Mouse (Mus musculus): Measurements from ENCODE around the gene Tex50. TPM values are rescaled to one million over a fixed set of nuclear protein-coding genes. Genes with fewer than 3 reads are reported as not detected.
A peak's percentile ranks its signal among the peaks of the same experiment; 100 is the strongest.
"Not testable (repeated sequence)": the region's sequence is repeated elsewhere in the genome, so short reads cannot be mapped to it uniquely, and the experiment has no call there.

The Tex50 gene
- 0.16 TPM in 1 of 2 replicates, not detected in the other for polyA plus RNA-seq (2016; fragmentation: Nextera tagmentation; extraction: Ambion mirVana)

DNA sequence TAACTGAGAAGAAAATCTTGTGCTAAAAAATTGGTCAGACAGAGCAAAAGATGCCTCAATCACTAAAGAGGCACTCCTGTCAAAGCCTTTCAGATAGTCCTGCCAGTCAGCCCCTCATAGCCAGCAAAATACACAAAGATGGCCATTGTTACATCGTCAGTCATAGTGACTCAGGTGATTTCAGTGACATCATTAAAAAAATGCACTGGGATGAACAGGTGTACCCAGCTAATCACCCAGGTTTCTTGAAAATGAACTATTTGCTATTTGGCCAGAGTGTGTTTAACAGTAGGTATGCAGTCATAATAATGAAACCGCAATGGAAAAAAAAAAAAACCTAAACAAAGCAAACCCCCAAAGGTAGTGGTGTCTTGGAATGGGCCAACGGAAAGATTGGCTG, at the start of gene Tex50:
Gene Tex50, minus strand, starts transcription at position 101 of the 400 bp plus-strand sequence.
- no peaks in the 10 kb centered on the region for H3K9me3 ChIP-seq (replicated peaks)
- no peaks in the 10 kb centered on the region for H3K4me1 ChIP-seq
- H3K27ac ChIP-seq: no peak within 1 kb of the TSS
- no peak for DNase-seq (ENCODE audit: low spot score)
- H3K4me3 ChIP-seq: no peak within 1 kb of the TSS
- 93% methylated on average over 3 of the region's 3 CpGs for WGBS
- H3K36me3 ChIP-seq: no peaks in the 10 kb centered on the region
- H3K27me3 ChIP-seq (ENCODE audit: low read depth, poor library complexity, severe bottlenecking): no peaks in the 10 kb centered on the region

DNA sequence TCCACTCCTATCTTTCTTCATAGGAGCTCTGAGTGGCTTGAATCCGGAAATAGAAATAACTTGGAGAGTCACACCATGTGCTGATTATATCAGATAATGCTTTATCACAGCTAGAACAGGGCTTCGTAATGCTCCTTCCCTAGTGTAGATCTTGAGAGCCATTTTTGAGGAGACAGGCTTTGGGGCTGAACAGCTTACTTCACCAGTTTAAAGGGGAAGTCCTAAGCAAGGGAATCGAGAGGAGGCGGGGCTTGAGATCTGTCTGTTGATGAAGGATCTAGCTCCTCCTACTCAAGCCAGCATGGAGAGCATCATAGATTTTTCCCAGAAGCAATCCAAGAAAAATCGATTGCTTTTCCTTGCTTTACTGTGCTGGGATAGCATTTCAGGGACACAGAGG, 40.7 kb upstream of the Tex50 start:
- Histone ChIP-seq H3K9me3 (replicated peaks) (no peaks in the 10 kb centered on the region), H3K27ac (no peak overlapping the region), H3K4me1 (peaks cover 4% of the 10 kb centered on the region), H3K36me3 (no peaks in the 10 kb centered on the region), H3K4me3 (no peak overlapping the region), H3K27me3 (ENCODE audit: low read depth, poor library complexity, severe bottlenecking) (no peaks in the 10 kb centered on the region)
- 77% methylated on average over 5 of the region's 5 CpGs for WGBS
- DNase-seq (ENCODE audit: low spot score): no peak

DNA sequence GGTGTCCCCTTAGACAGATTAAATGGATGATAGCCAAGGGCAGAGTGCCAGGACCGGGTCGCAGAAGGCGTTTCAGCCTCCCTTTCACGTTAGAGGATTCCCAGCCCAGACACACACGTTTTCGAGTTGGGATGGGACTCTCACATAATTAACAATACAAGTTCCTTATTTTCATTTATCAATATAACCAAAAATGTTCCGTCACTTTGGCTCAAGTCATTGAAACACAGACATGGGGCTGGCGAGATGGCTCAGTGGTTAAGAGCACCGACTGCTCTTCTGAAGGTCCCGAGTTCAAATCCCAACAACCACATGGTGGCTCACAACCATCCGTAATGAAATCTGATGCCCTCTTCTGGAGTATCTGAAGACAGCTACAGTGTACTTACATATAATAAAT, 37.2 kb upstream of the Tex50 start:
- not testable (repeated sequence) for H3K9me3 ChIP-seq (replicated peaks); H3K27ac ChIP-seq; DNase-seq (ENCODE audit: low spot score); H3K36me3 ChIP-seq; H3K27me3 ChIP-seq (ENCODE audit: low read depth, poor library complexity, severe bottlenecking); H3K4me1 ChIP-seq
- 67% methylated on average over 11 of the region's 11 CpGs for WGBS
- H3K4me3 ChIP-seq: peak overlapping the region; percentile 60

DNA sequence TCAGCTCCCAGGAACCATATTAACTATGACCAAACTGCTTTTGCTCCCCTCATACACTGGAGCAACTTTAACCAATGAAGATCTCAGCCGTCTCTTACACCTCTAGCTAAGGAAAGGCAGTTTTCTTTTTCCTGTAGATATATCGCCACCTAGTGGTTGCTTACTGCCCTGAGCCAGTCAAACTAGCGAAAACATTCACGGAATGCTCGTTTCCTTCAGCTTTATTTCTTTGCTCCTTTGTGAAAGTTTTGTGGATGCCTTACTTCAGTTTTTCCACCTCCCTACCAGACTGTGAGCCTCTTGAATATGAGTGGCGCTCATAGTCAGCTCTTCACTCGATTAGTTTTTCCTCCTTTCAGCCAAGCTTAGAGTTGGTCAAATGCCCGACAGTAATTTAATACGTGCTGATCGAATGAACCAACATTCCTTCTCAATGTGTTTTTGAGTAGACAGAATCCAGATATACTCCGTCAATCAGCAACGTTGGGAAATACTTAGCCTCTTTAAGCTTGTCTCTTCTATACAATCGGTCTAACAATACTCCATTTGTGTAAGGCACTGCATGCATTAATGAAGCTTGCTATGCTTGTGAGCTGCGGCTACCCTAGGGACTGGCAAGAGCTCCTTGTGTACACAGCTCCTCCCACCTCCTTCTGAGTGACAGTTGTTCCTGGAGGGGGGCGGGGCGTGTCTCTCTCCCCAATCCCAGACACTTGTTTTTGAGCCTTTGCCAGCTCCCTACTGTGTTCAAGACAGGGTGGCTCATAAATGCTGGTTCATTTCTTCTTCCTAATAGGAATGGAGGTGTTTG, 36.6 kb upstream of the Tex50 start:
- peaks cover 4% of the 10 kb centered on the region for H3K4me1 ChIP-seq
- no peaks in the 10 kb centered on the region for H3K9me3 ChIP-seq (replicated peaks)
- H3K27me3 ChIP-seq (ENCODE audit: low read depth, poor library complexity, severe bottlenecking): no peaks in the 10 kb centered on the region
- no peaks in the 10 kb centered on the region for H3K36me3 ChIP-seq
- under 1% methylated on average over 16 of the region's 16 CpGs for WGBS
- H3K4me3 ChIP-seq: peak overlapping the region; percentile 60
- peak; percentile 79 for DNase-seq (ENCODE audit: low spot score)
- H3K27ac ChIP-seq: peak overlapping the region; percentile 79

DNA sequence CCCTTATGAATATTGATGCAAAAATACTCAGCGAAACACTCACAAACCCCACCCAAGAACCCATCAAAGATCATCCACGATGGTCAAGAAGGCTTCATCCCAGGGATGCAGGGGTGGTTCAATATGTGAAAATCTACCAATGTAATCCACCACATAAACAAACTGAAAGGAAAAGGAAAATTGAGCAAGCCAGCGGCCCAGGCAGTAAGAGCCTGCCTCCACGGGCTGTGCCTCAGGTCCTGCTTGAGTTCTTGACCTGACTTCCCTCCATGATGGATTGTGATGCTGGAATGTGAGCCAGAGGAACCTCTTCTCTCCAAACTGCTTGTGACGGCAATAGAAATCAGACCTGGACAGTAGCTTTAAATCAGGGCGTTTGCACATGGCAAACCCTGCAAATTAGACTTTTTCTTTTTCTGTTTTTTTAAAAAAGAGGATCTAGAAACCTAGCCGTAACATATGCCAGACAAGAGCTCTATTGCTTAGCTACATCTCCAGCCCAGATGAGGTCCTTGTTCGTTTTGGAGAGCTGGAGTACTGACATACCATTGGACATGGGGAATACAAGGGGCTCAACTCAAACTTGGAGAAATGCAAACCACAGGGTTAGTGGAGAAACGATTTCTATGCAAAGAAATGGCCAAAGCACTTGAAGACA, 31.3 kb upstream of the Tex50 start:
- Histone ChIP-seq H3K9me3 (replicated peaks) (no peaks in the 10 kb centered on the region), H3K36me3 (no peaks in the 10 kb centered on the region), H3K27me3 (ENCODE audit: low read depth, poor library complexity, severe bottlenecking) (no peaks in the 10 kb centered on the region), H3K4me1 (no peaks in the 10 kb centered on the region), H3K27ac (no peak overlapping the region), H3K4me3 (no peak overlapping the region)
- 78% methylated on average over 9 of the region's 9 CpGs for WGBS
- no peak for DNase-seq (ENCODE audit: low spot score)

DNA sequence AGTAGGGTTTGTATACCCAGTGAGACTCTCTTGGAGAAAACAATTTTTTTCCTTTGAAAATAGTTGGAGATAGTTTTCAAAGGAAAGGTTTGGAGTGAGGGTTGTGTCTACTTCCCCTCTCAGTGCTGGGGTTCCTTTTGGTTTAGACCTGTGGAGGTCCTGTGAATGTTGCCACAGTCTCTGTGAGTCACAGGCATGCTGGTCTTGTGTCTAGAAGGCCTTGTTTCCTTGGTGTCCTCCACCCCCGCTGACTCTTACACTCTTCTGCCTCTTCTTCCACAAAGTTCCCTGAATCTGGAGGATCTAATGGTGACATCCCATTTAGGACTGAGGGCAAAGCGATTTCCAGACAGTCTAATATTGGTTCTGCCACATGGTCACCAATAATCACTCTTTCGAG, 26.3 kb upstream of the Tex50 start:
- WGBS: 84% methylated on average over 3 of the region's 3 CpGs

DNA sequence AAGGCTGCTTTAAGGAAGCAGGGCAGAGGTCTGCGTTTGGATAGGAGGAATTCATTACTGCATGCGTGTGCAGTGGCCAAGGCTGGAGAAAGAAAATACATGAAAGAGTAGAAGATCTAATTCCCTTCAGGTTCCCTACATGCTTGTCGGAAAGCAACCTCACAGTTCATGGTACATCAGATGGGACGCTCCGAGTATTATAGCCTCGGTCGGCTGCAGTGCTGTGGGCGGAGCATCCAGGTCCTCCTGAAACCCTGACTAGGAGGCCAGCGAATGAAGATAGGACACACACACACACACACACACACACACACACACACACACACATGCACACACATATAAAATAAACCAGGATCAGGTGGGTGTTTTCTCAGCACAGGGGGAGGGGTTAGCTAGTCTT, 24.6 kb upstream of the Tex50 start:
- Histone ChIP-seq H3K27me3 (ENCODE audit: low read depth, poor library complexity, severe bottlenecking) (no peaks in the 10 kb centered on the region), H3K36me3 (no peaks in the 10 kb centered on the region), H3K9me3 (replicated peaks) (no peaks in the 10 kb centered on the region), H3K4me3 (no peak overlapping the region), H3K27ac (no peak overlapping the region), H3K4me1 (no peaks in the 10 kb centered on the region)
- 65% methylated on average over 9 of the region's 9 CpGs for WGBS
- no peak for DNase-seq (ENCODE audit: low spot score)

More for the DNA sequence above, 26.3 kb upstream of the Tex50 start:
- Histone ChIP-seq H3K36me3 (no peaks in the 10 kb centered on the region), H3K4me1 (no peaks in the 10 kb centered on the region), H3K4me3 (no peak overlapping the region), H3K27me3 (ENCODE audit: low read depth, poor library complexity, severe bottlenecking) (no peaks in the 10 kb centered on the region), H3K9me3 (replicated peaks) (no peaks in the 10 kb centered on the region), H3K27ac (no peak overlapping the region)
- no peak for DNase-seq (ENCODE audit: low spot score)

DNA sequence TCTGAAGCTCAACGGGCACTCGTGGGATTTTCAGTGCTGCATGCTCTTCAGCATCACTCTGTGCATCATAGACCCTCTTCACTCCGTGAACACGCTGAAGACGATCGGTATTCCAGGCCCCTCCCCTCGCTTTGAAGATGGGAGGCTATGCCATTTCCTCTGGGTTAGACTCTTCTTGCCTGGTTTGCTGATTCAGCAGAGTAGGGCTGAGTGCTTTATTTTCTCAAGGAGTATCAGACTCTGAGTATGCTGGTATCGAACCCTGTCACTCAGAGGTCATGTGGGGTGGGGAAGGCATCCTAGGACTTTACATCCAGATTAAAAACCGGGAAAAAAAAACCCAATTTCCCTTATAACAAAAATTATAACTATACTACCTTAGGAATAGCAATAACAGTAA, 23.3 kb upstream of the Tex50 start:
- H3K27ac ChIP-seq: no peak overlapping the region
- no peaks in the 10 kb centered on the region for H3K36me3 ChIP-seq
- H3K4me3 ChIP-seq: no peak overlapping the region
- no peak for DNase-seq (ENCODE audit: low spot score)
- 86% methylated on average over 9 of the region's 9 CpGs for WGBS
- no peaks in the 10 kb centered on the region for H3K4me1 ChIP-seq
- H3K9me3 ChIP-seq (replicated peaks): no peaks in the 10 kb centered on the region
- no peaks in the 10 kb centered on the region for H3K27me3 ChIP-seq (ENCODE audit: low read depth, poor library complexity, severe bottlenecking)

DNA sequence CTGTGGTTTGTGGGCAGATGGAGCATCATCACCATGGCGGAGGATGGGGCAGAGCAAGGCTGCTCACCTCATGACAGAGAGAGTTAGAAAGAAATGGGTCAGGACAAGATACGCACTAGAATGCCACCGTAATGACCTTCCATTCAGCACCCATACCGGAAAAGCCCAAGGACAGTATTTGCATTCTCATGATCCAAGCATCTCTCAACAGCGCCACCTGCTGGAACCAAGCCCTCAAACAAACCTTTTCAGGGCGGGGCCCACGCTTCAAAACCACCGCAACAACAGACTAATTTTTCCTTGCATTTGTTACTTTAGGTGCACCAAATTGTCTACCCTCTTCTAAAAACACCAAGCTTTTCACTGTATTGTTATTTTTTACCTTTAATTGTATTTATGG, 21.6 kb upstream of the Tex50 start:
- 51% methylated on average over 8 of the region's 8 CpGs for WGBS
- Histone ChIP-seq H3K36me3 (no peaks in the 10 kb centered on the region), H3K4me3 (no peak overlapping the region), H3K27me3 (ENCODE audit: low read depth, poor library complexity, severe bottlenecking) (no peaks in the 10 kb centered on the region), H3K4me1 (no peaks in the 10 kb centered on the region), H3K9me3 (replicated peaks) (no peaks in the 10 kb centered on the region), H3K27ac (no peak overlapping the region)
- DNase-seq (ENCODE audit: low spot score): peak; percentile 75

DNA sequence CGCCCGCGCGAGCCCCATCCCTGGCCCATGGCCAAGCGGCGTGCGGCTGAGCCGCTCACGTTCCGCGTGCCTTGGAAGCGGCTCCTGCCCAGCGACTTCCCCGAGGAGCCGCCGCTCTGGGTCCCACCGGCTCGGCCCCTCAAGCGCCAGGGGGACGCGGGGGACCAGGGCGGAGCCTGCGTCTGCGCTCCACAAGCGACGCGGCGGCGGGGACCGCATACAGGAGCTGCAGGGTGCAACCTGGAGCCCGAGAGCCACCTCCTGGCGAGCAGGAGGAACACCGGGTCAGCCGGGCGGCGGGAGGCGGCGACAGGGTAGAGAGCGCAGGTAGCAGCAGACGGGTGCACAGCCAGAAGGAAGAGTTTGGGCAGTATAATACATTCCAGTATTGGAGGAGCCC, 11.5 kb upstream of the Tex50 start:
- peak overlapping the region; percentile 52 for H3K4me3 ChIP-seq
- peaks cover 43% of the 10 kb centered on the region for H3K27me3 ChIP-seq (ENCODE audit: low read depth, poor library complexity, severe bottlenecking)
- WGBS: 2% methylated on average over 40 of the region's 40 CpGs
- no peaks in the 10 kb centered on the region for H3K9me3 ChIP-seq (replicated peaks)
- DNase-seq (ENCODE audit: low spot score): peak; percentile 87
- peak overlapping the region; percentile 46; the same call in 1 of the 2 replicates for H3K27ac ChIP-seq
- peaks cover 5% of the 10 kb centered on the region for H3K4me1 ChIP-seq
- no peaks in the 10 kb centered on the region for H3K36me3 ChIP-seq

DNA sequence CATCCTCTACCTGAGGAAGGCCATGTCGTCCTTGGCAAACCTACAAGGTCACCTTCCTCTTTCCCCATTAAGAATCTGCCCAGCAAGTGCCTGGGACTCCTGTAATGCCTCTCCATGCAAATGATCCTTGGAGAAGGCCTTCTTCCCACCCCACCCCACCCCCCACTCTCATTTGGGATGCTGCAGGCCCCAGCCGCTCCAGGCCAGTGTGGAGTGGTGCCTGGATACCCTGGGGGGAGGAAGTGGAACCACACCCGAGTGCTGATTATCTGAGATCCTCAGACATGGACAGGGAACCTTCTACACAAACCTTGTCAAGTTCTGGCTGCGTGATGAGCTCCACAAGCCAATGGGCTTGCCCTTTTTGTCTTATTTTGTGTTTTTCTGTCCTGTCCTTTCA, 1.2 kb upstream of the Tex50 start:
- no peak for DNase-seq (ENCODE audit: low spot score)
- 64% methylated on average over 4 of the region's 4 CpGs for WGBS
- H3K9me3 ChIP-seq (replicated peaks): no peaks in the 10 kb centered on the region

DNA sequence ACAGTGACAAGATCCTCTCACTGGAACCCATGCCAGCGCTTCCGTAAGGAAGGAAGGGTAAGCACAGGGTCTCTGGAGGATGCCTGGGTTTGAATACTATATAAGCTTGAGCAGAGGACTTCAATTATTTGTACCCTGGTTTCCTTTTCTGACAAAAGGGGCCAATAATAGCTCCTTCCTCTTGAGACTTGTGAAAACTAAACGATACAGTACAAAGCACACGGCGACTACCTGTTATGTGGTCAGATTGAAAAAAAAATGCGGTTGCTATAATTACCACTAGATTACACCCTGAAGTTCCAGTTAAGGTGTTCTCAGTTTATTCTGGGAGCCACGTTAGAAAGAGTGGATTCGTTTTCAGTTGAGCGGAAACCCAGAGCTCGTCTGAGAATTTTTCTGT, 2.6 kb downstream of the Tex50 start:
- no peaks in the 10 kb centered on the region for H3K27me3 ChIP-seq (ENCODE audit: low read depth, poor library complexity, severe bottlenecking)
- DNase-seq (ENCODE audit: low spot score): no peak
- 94% methylated on average over 10 of the region's 10 CpGs for WGBS
- no peak overlapping the region for H3K4me3 ChIP-seq
- H3K36me3 ChIP-seq: no peaks in the 10 kb centered on the region
- no peaks in the 10 kb centered on the region for H3K9me3 ChIP-seq (replicated peaks)
- H3K4me1 ChIP-seq: no peaks in the 10 kb centered on the region
- H3K27ac ChIP-seq: no peak overlapping the region

More for the DNA sequence above, 1.2 kb upstream of the Tex50 start:
- Histone ChIP-seq H3K27ac (no peak overlapping the region), H3K4me1 (no peaks in the 10 kb centered on the region), H3K36me3 (no peaks in the 10 kb centered on the region), H3K4me3 (no peak overlapping the region), H3K27me3 (ENCODE audit: low read depth, poor library complexity, severe bottlenecking) (no peaks in the 10 kb centered on the region)

DNA sequence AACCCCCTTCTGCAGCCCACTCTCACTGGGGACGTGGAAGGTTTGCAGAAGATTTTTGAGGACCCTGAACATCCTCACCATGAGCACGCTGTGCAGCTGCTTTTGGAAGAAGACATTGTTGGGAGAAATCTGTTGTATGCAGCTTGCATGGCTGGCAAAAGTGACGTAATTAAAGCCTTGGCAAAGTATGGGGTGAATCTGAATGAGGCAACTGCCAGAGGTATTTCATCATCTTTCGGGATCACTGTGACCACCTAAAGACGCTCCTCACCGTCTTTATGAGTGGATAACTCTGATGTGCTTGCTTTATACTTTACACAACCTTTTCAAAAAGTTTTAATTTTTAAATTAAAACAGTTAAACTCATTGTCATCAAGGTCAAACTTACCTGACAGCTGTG, 8.0 kb downstream of the Tex50 start:
- WGBS: 79% methylated on average over 6 of the region's 6 CpGs

More for the DNA sequence above, 8.0 kb downstream of the Tex50 start:
- no peaks in the 10 kb centered on the region for H3K9me3 ChIP-seq (replicated peaks)
- no peak for DNase-seq (ENCODE audit: low spot score)
- no peak overlapping the region for H3K27ac ChIP-seq
- H3K36me3 ChIP-seq: no peaks in the 10 kb centered on the region
- no peaks in the 10 kb centered on the region for H3K27me3 ChIP-seq (ENCODE audit: low read depth, poor library complexity, severe bottlenecking)
- H3K4me3 ChIP-seq: no peak overlapping the region
- no peaks in the 10 kb centered on the region for H3K4me1 ChIP-seq
